Mouse (Mus musculus) lung, postnatal 25 days (tissue): ENCODE measurements around the gene Itk.

Experiments
- DNase-seq: peaks from one replicate; pipeline ENCODE4 v3.0.0; 2022; ENCODE audit warnings: low spot score

Gene Itk

GRCm38 (mm10) chr11:46276168-46276567 is 113.1 kb downstream of the Itk start:
- no peak for DNase-seq

DNA sequence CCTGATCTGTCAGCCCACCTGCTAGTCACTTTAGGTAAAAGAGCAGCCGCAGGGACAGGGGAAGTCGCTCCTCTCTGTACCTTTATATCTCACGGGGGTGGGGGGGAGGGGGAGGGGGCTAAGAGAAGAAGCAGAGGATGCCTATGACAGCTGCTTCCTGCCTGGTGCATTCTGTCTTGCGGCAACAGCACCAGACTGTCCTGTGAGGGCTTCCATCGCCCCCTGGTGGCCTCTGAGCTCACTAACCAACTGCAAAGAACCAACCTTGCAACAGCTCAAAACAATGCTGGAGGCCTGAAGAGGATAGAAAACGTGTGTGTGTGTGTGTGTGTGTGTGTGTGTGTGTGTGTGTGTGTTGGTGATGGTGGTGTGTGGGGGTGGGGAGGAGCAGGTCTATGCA is 114.0 kb downstream of the Itk start:
- peak; percentile 77 for DNase-seq
